In genomic region chr6:106766774-106767173, GRCm38 (mm10) we compare ENCODE assay signal across 24 mouse cellular contexts. TPM values are rescaled to one million over a fixed set of nuclear protein-coding genes. Genes with fewer than 3 reads are reported as not detected.
DNase-seq lines count a peak whose midpoint lies in the region; ATAC-seq and TF ChIP-seq lines count a peak whose summit lies in the region.
"Had no signal": no experiment of that assay in that cellular context is flagged by ENCODE, and none has a peak within 500 bp of the region (broad histone marks: within the 10 kb centered on the region; RNA-seq: fewer than 3 reads in every experiment).

No protein-coding gene starts in this region.

- peaks cover 24% of the 10 kb centered on the region for H3K79me2 ChIP-seq in CH12.LX (replicated peaks; ENCODE audit: control insufficient read depth, extremely low read depth, insufficient read depth, poor library complexity, severe bottlenecking)

- H3K36me3 ChIP-seq in hindbrain, embryonic 14.5 days (replicated peaks; ENCODE audit: control insufficient read depth, insufficient read depth) = peaks cover 6% of the 10 kb centered on the region; the same call in 1 of the 2 replicates
- H3K36me3 ChIP-seq in hindbrain, embryonic 12.5 days = peaks cover 5% of the 10 kb centered on the region; the same call in 1 of the 2 replicates
- peaks cover 5 to 12% of the 10 kb centered on the region in 2 experiments for H3K36me3 ChIP-seq in CH12.LX (replicated peaks in 1 of 2; ENCODE audit: control insufficient read depth in 1 of 2, insufficient read depth in 1 of 2, low read length in 1 of 2)
- H3K36me3 ChIP-seq in kidney, embryonic 14.5 days (ENCODE audit: control insufficient read depth, insufficient read depth, low read length) = peaks cover 5% of the 10 kb centered on the region; the same call in 1 of the 2 replicates
- H3K36me3 ChIP-seq in forebrain, embryonic 14.5 days (ENCODE audit: control insufficient read depth, insufficient read depth, low read length) = peaks cover 6% of the 10 kb centered on the region
- H3K36me3 ChIP-seq: embryonic facial prominence, embryonic 12.5 days had no signal

- TF ChIP-seq EP300 in CH12.LX (IDR thresholded peaks at IDR 0.05; ENCODE audit: low read length) = no peak

- H3K9ac ChIP-seq in hindbrain, embryonic 14.5 days = no peak overlapping the region
- H3K9ac ChIP-seq in hindbrain, embryonic 12.5 days = no peak overlapping the region
- H3K9ac ChIP-seq in CH12.LX (ENCODE audit: insufficient read depth, low read depth) = no peak overlapping the region
- no peak overlapping the region for H3K9ac ChIP-seq in kidney, embryonic 14.5 days (ENCODE audit: low read depth, low read length)
- no peak overlapping the region for H3K9ac ChIP-seq in forebrain, embryonic 14.5 days (ENCODE audit: low read length)
- H3K9ac ChIP-seq: embryonic facial prominence, embryonic 12.5 days; forebrain, embryonic 13.5 days had no signal

- no peak for TF ChIP-seq CTCF in CH12.LX (conservative IDR thresholded peaks at IDR 0.05 in 1 of 2, IDR thresholded peaks at IDR 0.05 in 1 of 2; ENCODE audit: low read depth in 2 of 2, low read length in 2 of 2)

- H3K4me3 ChIP-seq in hindbrain, embryonic 14.5 days (replicated peaks; ENCODE audit: low read length) = no peak overlapping the region
- H3K4me3 ChIP-seq in hindbrain, embryonic 12.5 days = no peak overlapping the region
- peak overlapping the region in 1 of 3 experiments; percentile 39 for H3K4me3 ChIP-seq in CH12.LX (replicated peaks in 1 of 3; ENCODE audit: low read depth in 2 of 3, low read length in 2 of 3, poor library complexity in 1 of 3)
- H3K4me3 ChIP-seq in kidney, embryonic 14.5 days (ENCODE audit: low read length) = no peak overlapping the region
- no peak overlapping the region for H3K4me3 ChIP-seq in forebrain, embryonic 14.5 days (ENCODE audit: low read depth, low read length)
- H3K4me3 ChIP-seq: embryonic facial prominence, embryonic 10.5 days; embryonic facial prominence, embryonic 12.5 days; forebrain, embryonic 13.5 days had no signal

- 76% methylated on average over 4 of the region's 4 CpGs for WGBS in hindbrain, embryonic 14.5 days
- 75% methylated on average over 4 of the region's 4 CpGs for WGBS in hindbrain, embryonic 12.5 days
- 84% methylated on average over 4 of the region's 4 CpGs for WGBS in kidney, embryonic 14.5 days
- 74% methylated on average over 4 of the region's 4 CpGs for WGBS in forebrain, embryonic 14.5 days

- peaks cover 12% of the 10 kb centered on the region for H3K4me1 ChIP-seq in hindbrain, embryonic 14.5 days (replicated peaks; ENCODE audit: control insufficient read depth, insufficient read depth, low read length)
- H3K4me1 ChIP-seq in hindbrain, embryonic 12.5 days = peaks cover 10% of the 10 kb centered on the region
- H3K4me1 ChIP-seq in CH12.LX (ENCODE audit: control insufficient read depth in 1 of 2, insufficient read depth in 2 of 2) = peaks cover 7 to 40% of the 10 kb centered on the region in 2 experiments
- H3K4me1 ChIP-seq in kidney, embryonic 14.5 days (ENCODE audit: control insufficient read depth, insufficient read depth, low read length) = peaks cover 7% of the 10 kb centered on the region; the same call in 1 of the 2 replicates
- peaks cover 10% of the 10 kb centered on the region for H3K4me1 ChIP-seq in forebrain, embryonic 14.5 days (ENCODE audit: control insufficient read depth, insufficient read depth, low read length)

- H3K27me3 ChIP-seq in hindbrain, embryonic 14.5 days (ENCODE audit: control insufficient read depth, insufficient read depth, low read length) = no peaks in the 10 kb centered on the region
- H3K27me3 ChIP-seq in hindbrain, embryonic 12.5 days = no peaks in the 10 kb centered on the region
- H3K27me3 ChIP-seq in CH12.LX (replicated peaks) = no peaks in the 10 kb centered on the region
- H3K27me3 ChIP-seq in kidney, embryonic 14.5 days (ENCODE audit: control insufficient read depth, insufficient read depth, low read length) = no peaks in the 10 kb centered on the region
- no peaks in the 10 kb centered on the region for H3K27me3 ChIP-seq in forebrain, embryonic 14.5 days (replicated peaks; ENCODE audit: control insufficient read depth, insufficient read depth, low read length)
- H3K27me3 ChIP-seq: embryonic facial prominence, embryonic 12.5 days; forebrain, embryonic 13.5 days had no signal

- ATAC-seq in hindbrain, embryonic 14.5 days (ENCODE audit: low FRiP score) = no peak
- no peak for ATAC-seq in hindbrain, embryonic 12.5 days (ENCODE audit: low FRiP score)
- no peak for ATAC-seq in kidney, embryonic 14.5 days (ENCODE audit: low FRiP score, low TSS enrichment)
- ATAC-seq in forebrain, embryonic 14.5 days = no peak
- ATAC-seq: activated CD4-positive, CD25-positive, alpha-beta regulatory T cell, adult 4 months; CD4-positive, CD25-positive, alpha-beta regulatory T cell, adult 4 months; forebrain, embryonic 13.5 days; forebrain, embryonic 16.5 days; Patski had no signal

- DNase-seq in hindbrain, embryonic 14.5 days (ENCODE audit: low spot score) = peak; percentile 10
- no peak for DNase-seq in CH12.LX (ENCODE audit: extremely low read depth)
- DNase-seq in forebrain, embryonic 14.5 days (ENCODE audit: low spot score) = no peak
- DNase-seq: adrenal gland, adult 8-10 months; adrenal gland, postnatal 14 days; adrenal gland, postnatal 36 days; B cell, adult 2 months; cerebellum, adult 11-12 months; cerebellum, adult 2 months; cerebellum, postnatal 25 days had no signal

- in situ Hi-C loops in CH12.LX (cut with MboI; ENCODE audit: low pct_ligation_motif_present, low pct_unique_long_range_greater_than_20kb, low sequenced_read_pairs) = no loop called here

- TF ChIP-seq RAD21 in CH12.LX (IDR thresholded peaks at IDR 0.05; ENCODE audit: low read depth, low read length) = no peak

- TF ChIP-seq POLR2A in CH12.LX (IDR thresholded peaks at IDR 0.05; ENCODE audit: low read depth, low read length) = peak; percentile 38; the same call in 1 of the 2 replicates

- H3K4me2 ChIP-seq in hindbrain, embryonic 14.5 days (replicated peaks) = no peak overlapping the region
- no peak overlapping the region for H3K4me2 ChIP-seq in hindbrain, embryonic 12.5 days (replicated peaks)
- H3K4me2 ChIP-seq in CH12.LX (ENCODE audit: insufficient read depth, low read depth, poor library complexity, severe bottlenecking) = no peak overlapping the region
- no peak overlapping the region for H3K4me2 ChIP-seq in kidney, embryonic 14.5 days (replicated peaks; ENCODE audit: low read depth, low read length)
- H3K4me2 ChIP-seq in forebrain, embryonic 14.5 days (ENCODE audit: low read length) = no peak overlapping the region
- H3K4me2 ChIP-seq: embryonic facial prominence, embryonic 12.5 days; forebrain, embryonic 13.5 days had no signal

- dilution Hi-C loops in CH12.LX (cut with MboI; ENCODE audit: extremely low pct_ligation_motif_present, extremely low pct_unique_long_range_greater_than_20kb, low sequenced_read_pairs) = no loop called here

- no peak overlapping the region for H3K27ac ChIP-seq in hindbrain, embryonic 14.5 days
- H3K27ac ChIP-seq in hindbrain, embryonic 12.5 days = no peak overlapping the region
- no peak overlapping the region for H3K27ac ChIP-seq in CH12.LX (ENCODE audit: insufficient read depth, low read depth)
- no peak overlapping the region for H3K27ac ChIP-seq in kidney, embryonic 14.5 days (ENCODE audit: low read depth, low read length)
- H3K27ac ChIP-seq in forebrain, embryonic 14.5 days (ENCODE audit: low read depth, low read length) = no peak overlapping the region
- H3K27ac ChIP-seq: embryonic facial prominence, embryonic 10.5 days; embryonic facial prominence, embryonic 12.5 days; forebrain, embryonic 13.5 days had no signal

- no peaks in the 10 kb centered on the region for H3K9me3 ChIP-seq in hindbrain, embryonic 14.5 days (ENCODE audit: control insufficient read depth, low read length)
- H3K9me3 ChIP-seq in hindbrain, embryonic 12.5 days (replicated peaks) = no peaks in the 10 kb centered on the region
- no peaks in the 10 kb centered on the region for H3K9me3 ChIP-seq in CH12.LX (replicated peaks; ENCODE audit: low read length)
- no peaks in the 10 kb centered on the region for H3K9me3 ChIP-seq in kidney, embryonic 14.5 days (ENCODE audit: control insufficient read depth, low read length)
- H3K9me3 ChIP-seq in forebrain, embryonic 14.5 days (replicated peaks; ENCODE audit: control insufficient read depth, low read length) = no peaks in the 10 kb centered on the region
- H3K9me3 ChIP-seq: embryonic facial prominence, embryonic 10.5 days; embryonic facial prominence, embryonic 12.5 days; forebrain, embryonic 13.5 days had no signal

TF ChIP-seq in CH12.LX, 34 proteins besides CTCF, POLR2A, EP300 and RAD21:
- TF ChIP-seq SIN3A (IDR thresholded peaks at IDR 0.05; ENCODE audit: low read length) (no peak), TBP (conservative IDR thresholded peaks at IDR 0.05; ENCODE audit: low read depth, low read length) (peak; percentile 75; the same call in 1 of the 2 replicates)

RNA-seq across cellular contexts. Expression of gene Trnt1, which starts 2.1 kb away (rescaled TPM):
- polyA plus RNA-seq in hindbrain, embryonic 14.5 days (2014; fragmentation: Nextera tagmentation; extraction: Ambion mirVana) = 63.5 and 67.9 TPM in 2 replicates
- polyA plus RNA-seq in hindbrain, embryonic 12.5 days (2016; fragmentation: Nextera tagmentation; extraction: Ambion mirVana) = 63.8 and 72.3 TPM in 2 replicates
- total RNA-seq in CH12.LX (2012; rRNA removed) = 106 and 155 TPM in 2 replicates
- total RNA-seq in CH12.LX (2014; rRNA removed) = 239 and 286 TPM in 2 replicates
- 159 and 195 TPM in 2 replicates for polyA plus RNA-seq in CH12.LX (2012; ENCODE audit: insufficient read length, low read depth)
- polyA plus RNA-seq in kidney, embryonic 14.5 days (2014; fragmentation: Nextera tagmentation; extraction: Ambion mirVana) = 73.4 and 73.7 TPM in 2 replicates
- 68.7 and 81.7 TPM in 2 replicates for polyA plus RNA-seq in forebrain, embryonic 14.5 days (2014; fragmentation: Nextera tagmentation; extraction: Ambion mirVana)

RNA-seq across cellular contexts. Expression of gene Il5ra, which starts 17.9 kb away (rescaled TPM):
- not detected in 2 replicates for polyA plus RNA-seq in hindbrain, embryonic 14.5 days (2014; fragmentation: Nextera tagmentation; extraction: Ambion mirVana)
- not detected in 2 replicates for polyA plus RNA-seq in hindbrain, embryonic 12.5 days (2016; fragmentation: Nextera tagmentation; extraction: Ambion mirVana)
- total RNA-seq in CH12.LX (2012; rRNA removed) (56.8 and 65.0 TPM in 2 replicates), CH12.LX (2014; rRNA removed) (119 and 138 TPM in 2 replicates)
- 69.0 and 70.2 TPM in 2 replicates for polyA plus RNA-seq in CH12.LX (2012; ENCODE audit: insufficient read length, low read depth)
- not detected in 2 replicates for polyA plus RNA-seq in kidney, embryonic 14.5 days (2014; fragmentation: Nextera tagmentation; extraction: Ambion mirVana)
- polyA plus RNA-seq in forebrain, embryonic 14.5 days (2014; fragmentation: Nextera tagmentation; extraction: Ambion mirVana) = not detected in 2 replicates
- total RNA-seq: adrenal gland, adult 18-20 months; adrenal gland, postnatal 36 days; MEL had no signal
- polyA plus RNA-seq: cerebellum, adult 2 months; cortical plate, adult 2 months; embryonic facial prominence, embryonic 10.5 days; embryonic facial prominence, embryonic 12.5 days; forebrain, embryonic 11.5 days; forebrain, embryonic 13.5 days; forebrain, embryonic 16.5 days; frontal cortex, adult 2 months had no signal

RNA-seq across cellular contexts. Expression of gene Crbn, which starts 33.1 kb away (rescaled TPM):
- 64.7 and 66.9 TPM in 2 replicates for polyA plus RNA-seq in hindbrain, embryonic 14.5 days (2014; fragmentation: Nextera tagmentation; extraction: Ambion mirVana)
- 51.7 and 58.3 TPM in 2 replicates for polyA plus RNA-seq in hindbrain, embryonic 12.5 days (2016; fragmentation: Nextera tagmentation; extraction: Ambion mirVana)
- total RNA-seq in CH12.LX (2012; rRNA removed) (28.8 and 29.2 TPM in 2 replicates), CH12.LX (2014; rRNA removed) (60.1 and 73.3 TPM in 2 replicates)
- polyA plus RNA-seq in CH12.LX (2012; ENCODE audit: insufficient read length, low read depth) = 28.0 and 30.8 TPM in 2 replicates
- 38.3 and 52.1 TPM in 2 replicates for polyA plus RNA-seq in kidney, embryonic 14.5 days (2014; fragmentation: Nextera tagmentation; extraction: Ambion mirVana)
- polyA plus RNA-seq in forebrain, embryonic 14.5 days (2014; fragmentation: Nextera tagmentation; extraction: Ambion mirVana) = 63.4 and 69.4 TPM in 2 replicates

Comparison
In these comparisons a context has a peak if more than half of its experiments do, and no peak if none do; other contexts are left out.
1. RNA of gene Il5ra, which starts 17.9 kb away (polyA plus RNA-seq): 69.0 to 70.2 TPM in CH12.LX; not detected in kidney, embryonic 14.5 days, not detected in forebrain, embryonic 14.5 days, not detected in hindbrain, embryonic 14.5 days and not detected in hindbrain, embryonic 12.5 days; every median in the first group is over 10 times any median in the second.